Mouse (Mus musculus) liver, embryonic 14.5 days (tissue): ENCODE results near the gene Bola1. TPM values are rescaled to one million over a fixed set of nuclear protein-coding genes. Genes with fewer than 3 reads are reported as not detected.
"Not testable (repeated sequence)": the region's sequence is repeated elsewhere in the genome, so short reads cannot be mapped to it uniquely, and the experiment has no call there.

ENCODE experiments used
- ATAC-seq: fragments of 200-750 bp; cut with Nextera tagmentation; 2 replicates; pipeline ENCODE4 v1.8.0; 2017; ENCODE audit warnings: moderate number of reproducible peaks, mild to moderate bottlenecking, moderate library complexity; ENCODE audit not compliant: insufficient read depth
- DNase-seq, 3 experiments: peaks; one replicate each; pipeline ENCODE4 v3.0.0-alpha.2; 2012 to 2013; ENCODE audit warnings: low read depth in 3 of 3, low spot score in 3 of 3
- H3K27ac ChIP-seq: fragments of 300-500 bp; sonication (generic); 2 replicates; pipeline ENCODE4 v1.5.1; 2014; ENCODE audit warnings: moderate library complexity, mild to moderate bottlenecking, control low read depth, inconsistent platforms
- H3K27me3 ChIP-seq: fragments of 300-500 bp; sonication (generic); 2 replicates; pipeline ENCODE4 v1.6.1; 2014; ENCODE audit warnings: mild to moderate bottlenecking, low read length, moderate library complexity; ENCODE audit not compliant: control insufficient read depth, insufficient read depth
- H3K36me3 ChIP-seq: fragments of 300-500 bp; sonication (generic); replicated peaks from 2 replicates; pipeline ENCODE4 v1.6.1; 2014; ENCODE audit warnings: low read depth; ENCODE audit not compliant: control insufficient read depth, insufficient read depth
- H3K4me1 ChIP-seq, 2 experiments: fragments of 200-500 bp in 1 of 2; fragments of 300-500 bp in 1 of 2; sonication (generic) in 1 of 2; replicated peaks; 2 replicates each; pipeline ENCODE4 v1.6.1; 2012 to 2014; ENCODE audit warnings: antibody characterized with exemption in 1 of 2, inconsistent platforms in 1 of 2, low read length in 1 of 2; ENCODE audit not compliant: control insufficient read depth in 2 of 2, insufficient read depth in 2 of 2
- H3K4me2 ChIP-seq: fragments of 300-500 bp; sonication (generic); 2 replicates; pipeline ENCODE4 v1.6.1; 2014; ENCODE audit warnings: low read depth, mild to moderate bottlenecking, control low read depth, moderate library complexity
- H3K4me3 ChIP-seq, 2 experiments: fragments of 200-500 bp in 1 of 2; fragments of 300-500 bp in 1 of 2; sonication (generic) in 1 of 2; 2 replicates each; pipeline ENCODE4 v1.5.1; 2012 to 2014; ENCODE audit warnings: low read depth in 2 of 2, low read length in 2 of 2, mild to moderate bottlenecking in 2 of 2, control low read depth in 1 of 2, inconsistent platforms in 1 of 2, moderate library complexity in 1 of 2; ENCODE audit not compliant: insufficient read depth in 1 of 2
- H3K9ac ChIP-seq: fragments of 300-500 bp; sonication (generic); replicated peaks from 2 replicates; pipeline ENCODE4 v1.6.1; 2014; ENCODE audit warnings: mild to moderate bottlenecking, control low read depth, moderate library complexity
- H3K9me3 ChIP-seq: fragments of 300-500 bp; sonication (generic); 2 replicates; pipeline ENCODE4 v1.6.1; 2016; ENCODE audit warnings: low read length, mixed read lengths; ENCODE audit not compliant: control insufficient read depth
- CTCF ChIP-seq: IDR thresholded peaks from 2 replicates; pipeline ENCODE4 v1.5.1; 2016; ENCODE audit warnings: antibody characterized with exemption, low read depth, control low read depth
- EP300 ChIP-seq: IDR thresholded peaks from 2 replicates; pipeline ENCODE4 v1.6.1; 2016; ENCODE audit warnings: antibody characterized with exemption, low read depth
- WGBS: fragments of 180-500 bp; shearing (Covaris S2); extraction: QIAGEN DNeasy Blood & Tissue Kit; methylation state at CpG from one replicate; pipeline ENCODE4 v1.1.7; 2014; ENCODE audit not compliant: insufficient replicate concordance; 5-methylcytosine and 5-hydroxymethylcytosine counted together
- polyA plus RNA-seq, 2 experiments: library from polyadenylated mRNA; depleted of rRNA in 1 of 2; stranded (reverse) in 1 of 2; unstranded in 1 of 2; fragments of >200 nt; fragmentation: Nextera tagmentation in 1 of 2; extraction: Ambion mirVana in 1 of 2; gene quantifications; 2 replicates each; pipeline versions ENCODE4 v1.2.1 to v1.2.3; 2012 to 2014

Gene Bola1
- 32.2 and 34.0 TPM in 2 replicates for polyA plus RNA-seq (2012; rRNA removed)
- polyA plus RNA-seq (2014; fragmentation: Nextera tagmentation; extraction: Ambion mirVana): 49.4 and 49.7 TPM in 2 replicates

GRCm38 (mm10) chr3:96219661-96220130 is at the start of gene Bola1, which contains the start of gene Hist2h2ab:
Bola1 (minus strand) TSS chr3:96219709.
Hist2h2ab (plus strand) TSS chr3:96219865.
- peak; percentile 82 to 86 (median 82) for DNase-seq
- peaks cover 25 to 35% of the 10 kb centered on the region in 2 experiments for H3K4me1 ChIP-seq

GRCm38 (mm10) chr3:96268776-96269378 is 49.4 kb upstream of the Bola1 start:
- H3K4me1 ChIP-seq: peaks cover 32 to 38% of the 10 kb centered on the region in 2 experiments

More at GRCm38 (mm10) chr3:96219661-96220130, at the start of gene Bola1, which contains the start of gene Hist2h2ab:
- peak; percentile 63 for ATAC-seq
- no peaks in the 10 kb centered on the region for H3K36me3 ChIP-seq
- H3K27ac ChIP-seq: peak within 1 kb of the TSS; percentile 100
- H3K27me3 ChIP-seq: no peaks in the 10 kb centered on the region
- H3K4me3 ChIP-seq: peak within 1 kb of the TSS; percentile 65 to 73
- TF ChIP-seq CTCF: no peak
- TF ChIP-seq EP300: 0 out of 2 replicates have a peak, but pooled peaks have one; percentile 25
- H3K9me3 ChIP-seq: no peaks in the 10 kb centered on the region
- peak within 1 kb of the TSS; percentile 81 for H3K4me2 ChIP-seq
- H3K9ac ChIP-seq: peak within 1 kb of the TSS; percentile 99
- under 1% methylated on average over 37 of the region's 37 CpGs for WGBS

GRCm38 (mm10) chr3:96268051-96268775 is 48.7 kb upstream of the Bola1 start, which contains the start of gene Hist2h3b:
Hist2h3b (plus strand) TSS chr3:96268654.
- Histone ChIP-seq H3K9me3 (no peaks in the 10 kb centered on the region), H3K4me2 (peak within 1 kb of the TSS; percentile 82), H3K4me1 (peaks cover 29 to 35% of the 10 kb centered on the region in 2 experiments), H3K27ac (peak within 1 kb of the TSS; percentile 97), H3K36me3 (no peaks in the 10 kb centered on the region), H3K4me3 (peak within 1 kb of the TSS; percentile 63), H3K27me3 (no peaks in the 10 kb centered on the region), H3K9ac (peak within 1 kb of the TSS; percentile 97)
- WGBS: 22% methylated on average over 29 of the region's 30 CpGs
- no peak for TF ChIP-seq CTCF
- TF ChIP-seq EP300: peak; percentile 64
- ATAC-seq (peak; percentile 45), DNase-seq (peak; percentile 80 to 85 (median 82))

More at GRCm38 (mm10) chr3:96268776-96269378, 49.4 kb upstream of the Bola1 start:
- H3K36me3 ChIP-seq, H3K9me3 ChIP-seq, DNase-seq, H3K27me3 ChIP-seq: not testable (repeated sequence)
- TF ChIP-seq EP300: peak; percentile 17; the same call in 1 of the 2 replicates
- under 1% methylated on average over 10 of the region's 44 CpGs for WGBS
- ATAC-seq: peak; percentile 53
- Histone ChIP-seq H3K27ac (peak overlapping the region; percentile 97), H3K4me2 (peak overlapping the region; percentile 82), H3K9ac (peak overlapping the region; percentile 97), H3K4me3 (peak overlapping the region; percentile 63)

DNA sequence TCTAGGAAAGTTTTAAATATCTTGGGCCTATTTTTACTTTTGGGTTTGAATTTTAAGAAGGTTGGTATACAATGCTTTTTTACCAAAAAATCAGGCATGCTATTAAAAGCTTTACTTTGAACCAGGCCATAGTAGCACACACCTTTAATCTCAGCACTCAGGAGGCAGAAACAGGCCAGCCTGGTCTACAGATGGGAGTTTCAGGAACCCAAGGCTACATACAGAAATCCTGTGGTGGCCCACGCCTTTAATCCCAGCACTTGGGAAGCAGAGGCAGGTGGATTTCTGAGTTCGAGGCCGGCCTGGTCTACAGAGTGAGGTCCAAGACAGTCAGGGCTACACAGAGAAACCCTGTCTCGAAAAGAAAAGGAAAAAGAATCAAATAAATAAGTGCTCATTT is 48.0 kb upstream of the Bola1 start:
- peak overlapping the region; percentile 80 for H3K4me2 ChIP-seq
- TF ChIP-seq CTCF (no peak), EP300 (no peak)
- H3K27me3 ChIP-seq: no peaks in the 10 kb centered on the region
- whole genome bisulfite sequencing: 59% methylated on average over 4 of the region's 4 CpGs
- peak overlapping the region; percentile 97 for H3K27ac ChIP-seq
- H3K4me1 ChIP-seq: peaks cover 29 to 35% of the 10 kb centered on the region in 2 experiments
- no peaks in the 10 kb centered on the region for H3K36me3 ChIP-seq
- ATAC-seq: no peak
- peak overlapping the region in 1 of 2 experiments; percentile 54; a peak in 2 of 4 replicates for H3K4me3 ChIP-seq
- peak overlapping the region; percentile 83 for H3K9ac ChIP-seq
- no peaks in the 10 kb centered on the region for H3K9me3 ChIP-seq
- no peak for DNase-seq
